Mouse (Mus musculus) ES-E14 (cell line): ENCODE results near the gene Cox19. TPM values are rescaled to one million over a fixed set of nuclear protein-coding genes. Genes with fewer than 3 reads are reported as not detected.

Experiments used
- DNase-seq: peaks from one replicate; pipeline ENCODE4 v3.0.0-alpha.2; 2013; ENCODE audit warnings: low read depth, low spot score
- H3K27ac ChIP-seq: 2 replicates; pipeline ENCODE4 v1.5.1; 2012; ENCODE audit warnings: low read depth, mild to moderate bottlenecking, low read length, moderate library complexity, mixed read lengths; ENCODE audit not compliant: poor library complexity, insufficient read depth, severe bottlenecking
- H3K36me3 ChIP-seq: 2 replicates; pipeline ENCODE4 v1.6.1; 2012; ENCODE audit warnings: mild to moderate bottlenecking, low read length, moderate library complexity, mixed read lengths; ENCODE audit not compliant: control insufficient read depth, poor library complexity, insufficient read depth, severe bottlenecking
- H3K4me1 ChIP-seq, 2 experiments: fragments of 150-350 bp in 1 of 2; sonication (generic) in 1 of 2; 2 replicates each; pipeline ENCODE4 v1.6.1; 2012; ENCODE audit warnings: low read length in 2 of 2, mild to moderate bottlenecking in 1 of 2, mixed read lengths in 1 of 2; ENCODE audit not compliant: control insufficient read depth in 2 of 2, insufficient read depth in 2 of 2, poor library complexity in 1 of 2
- H3K4me3 ChIP-seq, 2 experiments: fragments of 150-350 bp in 1 of 2; sonication (generic) in 1 of 2; 2 replicates each; pipeline ENCODE4 v1.5.1; 2012; ENCODE audit warnings: low read length in 2 of 2, low read depth in 1 of 2, mild to moderate bottlenecking in 1 of 2, mixed read lengths in 1 of 2; ENCODE audit not compliant: insufficient read depth in 1 of 2, poor library complexity in 1 of 2, severe bottlenecking in 1 of 2
- H3K9ac ChIP-seq: 2 replicates; pipeline ENCODE4 v1.6.1; 2012; ENCODE audit warnings: low read depth, mild to moderate bottlenecking, low read length, mixed read lengths; ENCODE audit not compliant: poor library complexity, insufficient read depth, severe bottlenecking
- H3K9me3 ChIP-seq: fragments of 150-350 bp; sonication (generic); 2 replicates; pipeline ENCODE4 v1.6.1; 2012; ENCODE audit warnings: low read depth, mild to moderate bottlenecking, low read length; ENCODE audit not compliant: control insufficient read depth, insufficient read depth
- CHD2 ChIP-seq: IDR thresholded peaks from 2 replicates; pipeline ENCODE4 v1.6.1; 2014; ENCODE audit warnings: mild to moderate bottlenecking, low read depth, low read length, inconsistent platforms
- HCFC1 ChIP-seq: IDR thresholded peaks from 2 replicates; pipeline ENCODE4 v1.6.1; 2012; ENCODE audit warnings: low read length, inconsistent platforms, borderline replicate concordance; ENCODE audit not compliant: insufficient read depth
- MAFK ChIP-seq: IDR thresholded peaks from 2 replicates; pipeline ENCODE4 v1.6.1; 2014; ENCODE audit warnings: mild to moderate bottlenecking, low read depth, low read length, inconsistent platforms; ENCODE audit not compliant: insufficient read depth
- ZC3H11A ChIP-seq: IDR thresholded peaks from 2 replicates; pipeline ENCODE4 v1.6.1; 2012; ENCODE audit warnings: low read depth, mild to moderate bottlenecking, inconsistent platforms, low read length, borderline replicate concordance
- ZNF384 ChIP-seq: IDR thresholded peaks from 2 replicates; pipeline ENCODE4 v1.6.1; 2012; ENCODE audit warnings: low read depth, low read length, inconsistent platforms
- in situ Hi-C, 2 experiments: fragments of 600-800 bp; cut with MboI; formaldehyde crosslinking; loops; one replicate each; pipeline ENCODE4 v1.15.1; 2025; ENCODE audit warnings: low sequenced_read_pairs in 2 of 2, inconsistent platforms in 1 of 2; ENCODE audit not compliant: unreplicated experiment in 2 of 2
- total RNA-seq: library from RNA; depleted of rRNA; stranded (reverse); fragments of 300-350 nt; gene quantifications from 2 replicates; pipeline ENCODE4 v1.2.3, GENCODE M21; 2012

Cox19 gene
- total RNA-seq, 1 experiment: 26.6 TPM

DNA sequence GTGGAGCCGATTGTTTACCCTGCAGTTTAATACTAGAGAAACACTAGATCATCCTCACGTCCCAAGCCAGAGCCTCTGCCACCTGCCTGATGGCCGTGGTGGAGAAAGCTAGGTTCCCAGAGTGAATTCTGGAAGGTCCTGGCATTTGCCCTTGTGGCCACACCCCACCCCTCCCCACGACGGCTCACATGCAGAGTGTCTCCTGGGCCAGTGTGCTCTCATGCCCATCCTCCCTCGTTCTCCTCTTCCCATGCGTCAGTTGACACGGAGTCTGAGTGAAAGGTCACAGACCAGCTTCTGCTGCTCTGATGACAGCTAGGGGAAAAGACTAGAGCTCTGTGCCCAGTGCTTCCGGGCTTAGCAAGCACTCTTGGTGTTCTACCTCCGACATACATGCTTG, 33.3 kb upstream of the Cox19 start:
- Histone ChIP-seq H3K9ac (no peak overlapping the region), H3K27ac (no peak overlapping the region), H3K4me3 (no peak overlapping the region), H3K36me3 (peaks cover 2% of the 10 kb centered on the region; the same call in 1 of the 2 replicates), H3K4me1 (peaks cover 13 to 20% of the 10 kb centered on the region in 2 experiments; a peak in 3 of 4 replicates), H3K9me3 (no peaks in the 10 kb centered on the region)
- in situ Hi-C loops: no loop called here
- TF ChIP-seq ZC3H11A (no peak), CHD2 (no peak), HCFC1 (no peak), MAFK (no peak), ZNF384 (no peak)
- DNase-seq: no peak

DNA sequence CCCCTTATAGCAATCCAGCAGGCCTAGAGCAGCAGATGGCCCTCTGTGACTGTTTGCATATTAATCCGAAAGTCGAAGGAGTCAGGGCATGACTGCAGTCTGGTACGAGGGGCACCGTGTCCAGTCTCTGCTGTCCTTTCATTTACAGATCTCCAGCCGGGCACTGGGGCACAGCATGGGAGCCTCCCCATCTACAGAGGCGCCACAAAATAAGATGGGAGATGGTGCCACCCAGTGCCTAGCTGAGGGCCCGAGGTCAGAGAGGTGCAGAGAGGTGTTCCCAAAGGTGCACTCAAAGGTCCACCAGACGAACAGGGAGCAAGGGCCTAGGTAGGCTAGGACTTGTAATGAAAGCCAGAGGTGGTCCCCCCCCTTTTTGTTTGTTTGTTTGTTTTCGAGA, 32.0 kb upstream of the Cox19 start:
- no peak overlapping the region for H3K9ac ChIP-seq
- peaks cover 2% of the 10 kb centered on the region; the same call in 1 of the 2 replicates for H3K36me3 ChIP-seq
- DNase-seq: no peak
- H3K9me3 ChIP-seq: no peaks in the 10 kb centered on the region
- peaks cover 14 to 25% of the 10 kb centered on the region in 2 experiments; a peak in 3 of 4 replicates for H3K4me1 ChIP-seq
- no peak overlapping the region for H3K4me3 ChIP-seq
- no peak overlapping the region for H3K27ac ChIP-seq
- in situ Hi-C loops: no loop called here
- no peak for TF ChIP-seq ZNF384
- TF ChIP-seq ZC3H11A: no peak
- TF ChIP-seq MAFK: no peak
- TF ChIP-seq CHD2: no peak
- no peak for TF ChIP-seq HCFC1

DNA sequence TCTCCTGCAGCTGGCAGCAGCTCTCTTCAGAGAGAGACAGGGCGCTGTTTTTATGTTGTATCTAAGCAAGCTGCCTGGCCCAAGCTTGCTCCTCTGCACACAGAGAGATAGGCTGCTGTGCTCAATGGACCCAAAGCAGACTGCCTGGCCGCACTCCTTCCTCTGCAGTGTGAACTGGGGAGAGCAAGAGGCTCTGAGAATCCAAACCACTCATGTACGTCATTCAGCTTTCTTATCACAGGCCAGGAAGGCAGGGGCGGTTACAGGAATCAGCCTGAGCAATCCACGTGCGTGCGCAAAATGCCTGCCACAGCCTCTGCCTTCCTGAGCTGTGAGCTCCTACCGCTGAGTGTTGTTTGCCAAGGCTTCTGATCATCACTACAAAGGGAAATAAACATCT, 31.5 kb upstream of the Cox19 start:
- Histone ChIP-seq H3K4me1 (peaks cover 14 to 25% of the 10 kb centered on the region in 2 experiments; a peak in 3 of 4 replicates), H3K27ac (no peak overlapping the region), H3K4me3 (no peak overlapping the region), H3K9ac (no peak overlapping the region; the same call in 1 of the 2 replicates), H3K9me3 (no peaks in the 10 kb centered on the region), H3K36me3 (peaks cover 2% of the 10 kb centered on the region; the same call in 1 of the 2 replicates)
- TF ChIP-seq CHD2 (no peak), ZNF384 (no peak)
- in situ Hi-C loops: no loop called here
- no peak for DNase-seq

DNA sequence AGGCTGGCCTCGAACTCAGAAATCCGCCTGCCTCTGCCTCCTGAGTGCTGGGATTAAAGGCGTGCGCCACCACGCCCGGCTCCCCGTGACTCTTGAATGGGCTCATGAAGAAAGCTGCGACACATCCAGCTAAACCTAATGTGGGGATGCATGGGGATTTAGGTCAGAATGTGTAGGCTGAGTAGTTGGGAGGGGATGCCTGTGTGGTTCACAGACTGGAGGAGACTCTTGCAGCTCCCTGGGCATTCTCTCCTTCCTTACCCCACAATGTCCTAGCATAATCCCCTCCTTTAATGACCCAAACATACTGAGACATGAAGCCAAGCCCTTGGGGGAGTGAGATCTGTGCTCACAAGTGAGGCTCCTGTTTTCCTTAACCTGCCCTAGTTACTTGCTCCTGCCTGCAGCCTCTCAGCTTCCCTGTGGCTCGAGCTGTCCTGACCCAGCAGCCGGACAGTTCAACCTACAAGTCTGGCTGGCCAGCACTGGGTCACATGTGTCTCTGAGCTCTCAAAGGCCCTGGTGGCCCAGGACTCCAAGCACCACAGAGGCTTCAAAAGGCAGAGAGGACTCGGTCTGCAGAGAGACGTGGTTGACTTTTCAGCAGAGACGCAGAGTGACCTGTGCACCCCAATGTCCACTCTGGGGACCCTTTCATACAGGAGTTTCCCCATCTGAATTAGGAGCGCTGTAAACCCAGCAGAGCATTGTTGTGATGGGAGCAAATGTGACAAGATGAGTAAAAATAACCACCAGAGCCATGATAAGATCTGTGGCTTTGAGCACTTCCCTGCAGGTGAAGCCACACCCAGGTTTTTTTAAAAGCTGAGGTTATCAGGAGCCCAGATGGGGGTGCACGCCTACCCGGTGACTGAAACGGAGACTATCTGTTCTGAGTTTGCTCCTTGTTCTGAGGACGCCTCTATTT, 30.6 kb upstream of the Cox19 start:
- in situ Hi-C loops: no loop called here
- Histone ChIP-seq H3K9me3 (no peaks in the 10 kb centered on the region), H3K36me3 (peaks cover 2% of the 10 kb centered on the region; the same call in 1 of the 2 replicates), H3K27ac (no peak overlapping the region), H3K4me1 (peaks cover 14 to 27% of the 10 kb centered on the region in 2 experiments; a peak in 3 of 4 replicates), H3K9ac (no peak overlapping the region), H3K4me3 (no peak overlapping the region)
- DNase-seq: no peak
- TF ChIP-seq MAFK: no peak
- no peak for TF ChIP-seq CHD2
- TF ChIP-seq HCFC1: no peak
- no peak for TF ChIP-seq ZC3H11A
- peak; percentile 42; the same call in 1 of the 2 replicates for TF ChIP-seq ZNF384
